Mouse (Mus musculus): ENCODE data around the gene Gm21310. TPM values are rescaled to one million over a fixed set of nuclear protein-coding genes. Genes with fewer than 3 reads are reported as not detected.
"Not testable (repeated sequence)": the region's sequence is repeated elsewhere in the genome, so short reads cannot be mapped to it uniquely, and the experiment has no call there.

The Gm21310 gene
- not detected for total RNA-seq (2021)
- long read RNA-seq, experiment 1, result 0 reads
- long read RNA-seq, experiment 2, result 0 reads

DNA sequence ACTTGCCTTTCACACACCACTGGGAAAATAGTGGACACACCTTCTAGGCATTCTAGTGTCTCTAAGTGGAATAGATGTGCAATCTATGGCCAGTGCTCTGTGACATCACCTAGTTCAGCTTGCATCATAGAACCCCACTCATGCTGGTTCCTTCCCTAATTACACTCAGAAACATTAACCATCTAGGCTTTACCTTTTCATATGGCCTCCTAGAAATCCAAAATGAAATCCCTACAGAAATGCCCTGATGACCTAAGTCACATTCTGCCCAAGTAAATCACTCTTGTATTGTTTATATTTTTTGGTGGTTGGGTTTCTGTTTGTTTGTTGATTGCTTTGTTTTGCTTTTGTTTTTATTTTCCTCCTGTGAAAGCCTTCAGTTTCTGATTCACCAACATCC is at the start of gene Gm21310:
Gm21310 (minus strand) TSS at position 101 of the 400 bp plus-strand sequence.
- DNase-seq (ENCODE audit: low spot score in 2 of 2), result not testable (repeated sequence)

Other genes with a start within 250 kb of the Gm21310 start
- gene Gm20834, start 177.4 kb upstream of the Gm21310 start, total RNA-seq (2021), result not detected

Measured in left cerebral cortex, adult 18-20 months (tissue).